Mouse (Mus musculus) urinary bladder, postnatal 0 days (tissue): ENCODE measurements around the gene Foxp4. TPM values are rescaled to one million over a fixed set of nuclear protein-coding genes. Genes with fewer than 3 reads are reported as not detected.

Experiments used
- polyA plus RNA-seq: library from polyadenylated mRNA; unstranded; fragments of >200 nt; fragmentation: Nextera tagmentation; extraction: Ambion mirVana; gene quantifications from 2 replicates; pipeline ENCODE4 v1.2.1, GENCODE M21; 2015

The Foxp4 gene
- polyA plus RNA-seq: 9.2 and 9.3 TPM in 2 replicates

DNA sequence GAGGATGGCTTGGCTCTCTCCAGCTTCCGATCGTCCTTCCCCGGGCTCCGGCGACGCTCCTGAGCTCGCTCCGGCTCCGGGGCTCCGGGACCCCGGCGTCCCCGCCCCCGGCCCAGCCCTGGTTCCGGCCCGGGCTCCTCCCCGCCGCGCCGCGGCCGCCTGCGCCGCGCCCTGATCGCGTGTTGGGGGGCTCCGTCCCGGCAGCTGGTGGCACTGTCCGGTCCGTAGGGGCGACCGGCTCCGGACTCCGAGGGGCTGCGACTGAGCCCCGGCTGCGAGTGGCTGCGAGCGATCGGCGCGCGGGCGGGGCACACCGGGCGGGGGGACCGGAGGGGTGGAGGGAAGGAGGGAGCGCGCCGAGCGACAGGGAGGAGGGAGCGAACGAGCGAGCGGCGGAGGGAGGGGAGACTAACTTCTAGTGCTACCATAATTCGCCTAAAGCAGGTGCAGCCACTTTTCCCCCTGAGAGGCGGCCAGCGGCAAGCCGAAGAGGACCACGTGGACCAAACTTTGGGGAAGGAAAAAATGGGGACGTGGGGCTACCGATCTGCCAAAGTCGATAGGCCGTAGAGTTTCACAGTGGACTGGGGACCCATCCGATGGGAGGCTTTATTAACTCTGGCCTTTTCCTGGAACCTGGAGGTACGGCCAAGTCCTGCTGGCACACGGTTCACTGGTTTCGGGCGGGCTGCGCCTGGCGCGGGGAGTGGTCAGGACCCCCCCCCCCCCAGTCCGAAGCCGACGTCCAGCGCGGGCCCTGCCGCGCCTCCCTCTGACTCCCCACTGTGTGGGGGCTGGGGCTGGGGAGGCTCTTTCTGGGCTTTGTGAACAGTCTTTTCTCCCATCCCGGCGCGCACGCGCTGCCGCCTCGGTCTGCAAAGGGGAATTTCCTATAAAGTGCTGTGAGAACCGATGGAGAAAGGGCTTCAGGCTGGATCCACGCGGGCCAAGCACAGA lies at the start of gene Foxp4:
Gene Foxp4, minus strand, starts transcription at position 263 of the 957 bp plus-strand sequence.

GRCm38 (mm10) chr17:47834482-47834767 lies 90.0 kb downstream of the Foxp4 start, which contains the start of gene Mdfi:
TSS of gene Mdfi (minus strand) at chr17:47834691.

Other genes starting within 250 kb of the Foxp4 start
- 318 and 323 TPM in 2 replicates for gene Tomm6, start 236.3 kb downstream of the Foxp4 start, polyA plus RNA-seq
- 1.9 TPM in 2 replicates for gene Frs3, start 235.6 kb downstream of the Foxp4 start, polyA plus RNA-seq
- gene Gm21981, start 230.2 kb downstream of the Foxp4 start, polyA plus RNA-seq: 0.16 and 0.28 TPM in 2 replicates
- gene Prickle4, start 229.9 kb downstream of the Foxp4 start, polyA plus RNA-seq: not detected in 2 replicates
- gene Pgc, start 197.8 kb downstream of the Foxp4 start, polyA plus RNA-seq: 0.27 and 0.30 TPM in 2 replicates
- gene Tfeb, start 187.6 kb downstream of the Foxp4 start, polyA plus RNA-seq: 6.5 and 6.8 TPM in 2 replicates
- gene Mdfi, start 90.0 kb downstream of the Foxp4 start, polyA plus RNA-seq: 3.5 and 3.9 TPM in 2 replicates
- not detected in 2 replicates for gene 1700122O11Rik, start 113.6 kb upstream of the Foxp4 start, polyA plus RNA-seq
- not detected in 2 replicates for gene 1700067P10Rik, start 164.7 kb upstream of the Foxp4 start, polyA plus RNA-seq
- 0.08 TPM in 1 of 2 replicates, not detected in the other for gene 9830107B12Rik, start 221.6 kb upstream of the Foxp4 start, polyA plus RNA-seq
- gene A530064D06Rik, start 242.6 kb upstream of the Foxp4 start, polyA plus RNA-seq: 0.48 and 3.5 TPM in 2 replicates